Mouse (Mus musculus) heart, adult 10 weeks (tissue): Measurements from ENCODE around the gene Ccm2. TPM values are rescaled to one million over a fixed set of nuclear protein-coding genes. Genes with fewer than 3 reads are reported as not detected.

Experiments
- polyA plus RNA-seq: library from polyadenylated mRNA; stranded (reverse); fragments of 350-450 nt; fragmentation: Illumina TruSeq; extraction: RNeasy Lipid Tissue Mini Kit (QIAGEN cat#74804); gene quantifications from one replicate; pipeline ENCODE4 v1.2.3, GENCODE M21; 2014; ENCODE audit warnings: low read depth, low replicate concordance

Gene Ccm2
- polyA plus RNA-seq, result 25.9 TPM

GRCm38 (mm10) chr11:6546205-6547013, at the start of gene Ccm2:
Gene Ccm2, plus strand, starts transcription at chr11:6546887.

GRCm38 (mm10) chr11:6520507-6521173, 26.0 kb upstream of the Ccm2 start, which contains the start of gene Myo1g:
Gene Myo1g, minus strand, starts transcription at chr11:6520965.

GRCm38 (mm10) chr11:6605491-6606399, 59.1 kb downstream of the Ccm2 start, which contains the start of gene Nacad:
Gene Nacad, minus strand, starts transcription at chr11:6606053.

GRCm38 (mm10) chr11:6625478-6626387, 79.0 kb downstream of the Ccm2 start, which contains the start of gene Tbrg4:
Gene Tbrg4, minus strand, starts transcription at chr11:6626067.

GRCm38 (mm10) chr11:6638537-6638936, 91.8 kb downstream of the Ccm2 start, which contains the start of gene Wap:
Gene Wap, minus strand, starts transcription at chr11:6638637.

Other genes starting within 250 kb of the Ccm2 start
- 34.9 TPM for gene Zmiz2, start 157.8 kb upstream of the Ccm2 start, polyA plus RNA-seq
- gene Ppia, start 131.4 kb upstream of the Ccm2 start, polyA plus RNA-seq, result 599 TPM
- gene H2afv, start 102.4 kb upstream of the Ccm2 start, polyA plus RNA-seq, result 94.5 TPM
- 20.1 TPM for gene Purb, start 71.0 kb upstream of the Ccm2 start, polyA plus RNA-seq
- gene Myo1g, start 25.9 kb upstream of the Ccm2 start, polyA plus RNA-seq, result 2.1 TPM
- 2.8 TPM for gene Nacad, start 59.2 kb downstream of the Ccm2 start, polyA plus RNA-seq
- gene Tbrg4, start 79.2 kb downstream of the Ccm2 start, polyA plus RNA-seq, result 65.9 TPM
- not detected for gene Wap, start 91.8 kb downstream of the Ccm2 start, polyA plus RNA-seq
- gene Ramp3, start 111.6 kb downstream of the Ccm2 start, polyA plus RNA-seq, result 5.7 TPM